Mouse (Mus musculus): ENCODE data around the gene Pde4b.

Gene Pde4b

DNA sequence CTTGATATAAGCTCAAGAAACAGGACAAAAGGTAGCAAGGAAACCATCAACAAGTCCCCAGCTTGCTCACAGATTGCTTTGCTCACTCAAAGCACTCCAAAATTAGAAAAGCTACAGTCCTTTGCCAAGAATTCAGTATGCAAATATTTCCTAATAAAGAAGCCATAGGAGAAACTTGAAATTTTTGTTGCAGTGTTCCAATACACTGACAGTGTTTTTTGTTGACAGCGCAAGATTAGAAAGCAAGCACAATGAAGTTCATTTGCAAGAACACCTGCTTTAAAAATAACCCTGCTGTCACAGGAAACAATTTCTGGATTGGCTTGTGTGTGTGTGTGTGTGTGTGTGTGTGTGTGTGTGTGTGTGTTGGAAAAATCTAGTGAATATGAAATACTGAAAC lies 311.2 kb downstream of the Pde4b start:
- DNase-seq (ENCODE audit: low read depth, low spot score) = no peak

DNA sequence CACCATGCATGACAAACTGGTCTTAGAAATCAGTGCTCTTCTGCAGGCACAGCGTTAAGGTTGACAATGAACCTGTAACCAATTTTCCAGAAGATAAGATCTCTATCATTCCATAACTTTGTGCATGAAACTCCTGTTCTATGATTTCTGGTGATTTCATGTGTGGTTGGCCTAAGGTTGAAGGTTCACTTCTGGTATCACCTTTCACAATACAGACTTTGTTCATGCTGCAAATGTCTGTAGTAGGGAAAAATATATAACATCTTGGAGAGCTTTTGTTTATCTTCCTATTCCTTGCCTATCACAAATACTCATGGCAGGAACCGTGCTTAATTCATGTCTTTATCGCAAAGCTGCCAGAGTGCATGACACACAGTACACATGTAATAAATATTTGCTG lies 319.5 kb downstream of the Pde4b start:
- DNase-seq (ENCODE audit: low read depth, low spot score) = no peak

DNA sequence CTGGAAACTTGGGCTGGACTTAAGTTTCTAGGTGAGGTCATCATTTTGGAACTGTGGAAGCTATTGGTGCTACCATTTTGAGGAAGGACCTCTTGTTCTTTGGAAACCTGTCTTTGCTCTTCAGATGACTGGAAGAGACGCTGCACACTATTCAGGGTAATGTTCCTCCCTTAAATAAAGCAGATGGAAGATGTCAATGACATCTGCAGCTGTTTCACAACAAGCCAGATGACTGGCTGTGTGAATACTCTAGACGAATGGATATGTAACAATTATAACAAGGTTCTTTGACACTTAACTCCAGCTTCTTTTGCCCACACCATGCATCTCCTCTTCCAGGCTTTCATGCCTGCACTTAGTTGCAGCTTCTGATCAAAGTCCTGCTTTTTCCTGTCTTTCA lies 320.8 kb downstream of the Pde4b start:
- no peak for DNase-seq (ENCODE audit: low read depth, low spot score)

DNA sequence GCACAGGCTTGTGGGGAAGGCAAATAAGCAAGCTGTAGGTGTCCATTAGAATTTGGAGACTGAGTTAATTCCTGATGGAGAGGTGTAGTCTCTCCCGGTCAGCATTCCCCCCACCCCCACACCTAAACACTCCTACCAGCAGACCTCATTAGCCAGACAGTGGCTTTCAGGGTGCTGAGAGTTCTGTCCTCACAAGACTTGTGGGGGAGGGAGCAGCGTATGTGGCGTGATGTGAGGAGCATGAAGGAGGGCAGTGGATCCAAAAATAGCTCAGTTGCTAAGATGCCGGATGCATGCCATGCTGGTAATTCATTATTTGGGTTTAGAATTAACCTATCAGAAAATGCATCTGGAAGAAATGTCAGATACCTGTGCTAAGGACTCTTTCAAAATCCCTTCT lies 321.6 kb downstream of the Pde4b start:
- no peak for DNase-seq (ENCODE audit: low read depth, low spot score)

DNA sequence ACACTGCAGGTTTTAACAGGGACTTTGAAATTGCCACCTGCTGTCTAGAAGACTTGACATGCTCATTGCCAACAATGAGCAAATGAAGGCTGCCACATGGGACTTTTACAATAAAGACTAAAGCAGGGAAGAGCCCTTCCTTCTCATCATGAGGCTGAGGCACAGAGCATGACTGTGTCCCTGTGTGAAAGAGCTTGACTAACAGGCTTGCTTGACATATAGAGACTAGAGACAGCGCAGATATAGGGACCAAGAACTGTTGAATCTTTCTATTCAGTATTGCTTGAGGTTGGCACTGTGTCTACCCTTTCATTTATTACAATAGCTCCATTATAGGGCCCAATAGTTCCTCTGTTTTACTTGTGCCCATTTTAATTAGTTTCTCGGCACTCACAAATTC lies 325.8 kb downstream of the Pde4b start:
- no peak for DNase-seq (ENCODE audit: low read depth, low spot score)

DNA sequence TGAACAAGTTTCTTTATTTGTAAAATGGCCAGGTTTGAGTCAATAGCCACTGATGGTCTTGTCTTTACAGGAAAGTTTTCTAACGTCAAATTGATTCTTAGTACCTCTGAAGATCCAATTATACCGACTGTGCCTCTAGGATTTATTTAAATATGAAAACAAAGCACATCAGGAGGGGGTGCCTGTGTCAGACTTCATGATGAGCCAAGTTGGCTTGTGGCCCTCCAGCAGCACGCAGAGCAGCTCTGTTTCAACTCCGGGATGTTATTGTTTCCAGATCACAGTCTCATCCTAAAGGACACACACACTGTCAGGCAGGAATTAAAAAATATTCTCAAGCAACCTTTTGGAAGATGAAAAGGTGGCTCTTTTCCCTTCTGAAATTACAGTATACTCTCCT lies 326.5 kb downstream of the Pde4b start:
- no peak for DNase-seq (ENCODE audit: low read depth, low spot score)

DNA sequence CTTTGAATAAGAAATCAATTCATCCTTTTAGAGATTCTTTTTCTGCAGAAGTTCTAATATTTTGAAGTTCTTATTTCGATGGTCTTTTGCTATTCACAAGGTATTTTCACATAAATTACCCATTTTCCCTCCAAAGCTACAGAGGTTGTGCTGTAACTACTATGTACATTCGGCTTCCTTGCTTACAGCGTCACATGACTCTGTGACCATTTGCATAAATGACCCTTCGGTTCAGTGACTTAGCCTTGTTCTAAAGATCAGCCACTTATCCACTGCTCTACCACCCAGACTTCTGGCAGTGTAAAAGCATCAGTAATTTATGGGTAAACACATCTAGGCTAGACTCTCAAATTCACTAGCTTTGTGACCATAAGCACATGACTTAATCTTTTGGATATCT lies 327.3 kb downstream of the Pde4b start:
- DNase-seq (ENCODE audit: low read depth, low spot score) = no peak

DNA sequence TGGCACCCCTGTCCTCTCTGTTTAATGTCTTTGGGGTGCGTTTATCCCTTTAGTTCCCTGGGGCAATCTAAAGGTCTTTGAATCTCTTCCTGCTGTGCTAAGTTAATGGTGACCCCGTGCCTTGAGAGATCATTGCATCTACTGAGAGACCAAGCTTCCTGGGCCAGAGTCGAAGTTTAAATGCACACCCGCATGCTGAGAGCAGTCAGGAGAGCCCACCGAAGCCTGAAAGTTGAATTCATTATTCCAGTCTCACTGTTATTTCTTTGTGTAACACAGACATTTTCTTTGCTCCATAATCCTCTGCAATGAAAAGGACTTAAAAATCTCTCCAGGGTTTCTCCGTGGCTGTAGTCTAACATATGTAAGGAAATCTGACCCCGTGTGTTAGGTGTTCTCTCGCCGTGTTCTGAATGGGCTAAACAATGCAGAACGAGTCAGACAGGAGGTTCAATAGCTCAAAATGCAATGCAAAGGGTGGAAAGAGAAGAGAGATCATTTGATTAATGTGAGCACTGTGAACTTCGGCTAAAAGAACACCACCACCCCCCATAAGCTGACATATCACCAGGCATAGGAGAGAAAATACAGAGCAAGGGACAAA lies 333.6 kb downstream of the Pde4b start:
- DNase-seq (ENCODE audit: low read depth, low spot score) = no peak

DNA sequence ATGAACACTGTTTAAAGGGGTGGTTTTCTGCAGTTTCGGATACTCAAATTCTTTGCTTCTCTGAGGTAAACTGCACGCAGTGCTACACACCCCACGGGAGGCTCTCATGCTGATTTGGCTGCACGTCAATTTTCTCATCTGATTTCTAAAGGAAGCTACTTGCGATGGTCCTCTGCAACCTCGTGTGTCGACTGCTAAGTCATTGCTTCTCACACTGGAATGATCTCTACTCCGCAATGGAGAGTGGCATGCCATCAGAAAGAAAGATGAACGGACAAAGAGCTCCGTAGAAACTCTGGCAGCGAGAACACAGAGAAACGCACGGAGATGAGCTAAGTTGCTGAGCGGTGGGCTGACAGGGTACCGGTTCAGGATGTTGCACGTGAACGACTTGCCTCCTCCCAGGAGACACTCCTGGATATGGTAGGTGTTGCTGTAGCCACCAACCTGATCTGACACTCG lies 334.1 kb downstream of the Pde4b start:
- no peak for DNase-seq (ENCODE audit: low read depth, low spot score)

DNA sequence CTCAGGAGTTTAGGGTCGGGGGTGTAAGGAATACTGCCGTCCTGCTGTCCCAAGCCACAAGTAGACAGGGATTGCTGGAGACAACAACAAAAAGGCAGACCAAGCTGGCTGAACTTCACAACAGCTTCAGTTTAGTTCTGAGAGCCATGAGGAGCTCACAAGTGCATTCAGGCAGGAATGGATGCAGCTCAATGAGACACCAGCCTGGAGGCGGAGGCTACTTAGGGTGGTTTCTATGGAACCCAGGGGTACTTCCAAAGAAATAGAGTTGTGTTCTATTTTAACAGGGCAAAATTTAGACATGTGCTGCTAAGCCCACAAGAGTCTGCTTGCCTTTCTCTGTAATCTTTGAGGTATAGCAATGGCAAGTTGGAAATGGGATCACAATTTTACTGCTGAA lies 336.8 kb downstream of the Pde4b start:
- DNase-seq (ENCODE audit: low read depth, low spot score) = no peak

DNA sequence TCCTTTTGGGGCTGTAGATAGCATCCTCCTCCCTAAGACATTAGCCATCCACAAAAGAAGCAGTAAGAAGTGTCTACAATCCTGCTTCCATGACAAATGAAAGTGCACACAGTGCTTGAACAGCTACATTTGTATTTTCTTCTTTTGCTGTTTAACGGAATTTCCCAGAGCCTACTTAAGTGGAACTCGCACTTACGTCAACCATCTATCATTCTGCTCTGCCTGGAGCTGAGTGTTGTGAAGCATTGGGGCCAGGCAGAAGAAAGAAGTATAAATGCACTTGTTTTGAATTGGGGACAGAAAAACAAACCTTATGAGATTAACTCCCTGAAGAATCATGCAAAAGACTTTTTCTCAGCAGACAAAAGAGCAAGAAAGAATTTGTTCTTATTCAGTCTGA lies 338.1 kb downstream of the Pde4b start:
- DNase-seq (ENCODE audit: low read depth, low spot score) = no peak

DNA sequence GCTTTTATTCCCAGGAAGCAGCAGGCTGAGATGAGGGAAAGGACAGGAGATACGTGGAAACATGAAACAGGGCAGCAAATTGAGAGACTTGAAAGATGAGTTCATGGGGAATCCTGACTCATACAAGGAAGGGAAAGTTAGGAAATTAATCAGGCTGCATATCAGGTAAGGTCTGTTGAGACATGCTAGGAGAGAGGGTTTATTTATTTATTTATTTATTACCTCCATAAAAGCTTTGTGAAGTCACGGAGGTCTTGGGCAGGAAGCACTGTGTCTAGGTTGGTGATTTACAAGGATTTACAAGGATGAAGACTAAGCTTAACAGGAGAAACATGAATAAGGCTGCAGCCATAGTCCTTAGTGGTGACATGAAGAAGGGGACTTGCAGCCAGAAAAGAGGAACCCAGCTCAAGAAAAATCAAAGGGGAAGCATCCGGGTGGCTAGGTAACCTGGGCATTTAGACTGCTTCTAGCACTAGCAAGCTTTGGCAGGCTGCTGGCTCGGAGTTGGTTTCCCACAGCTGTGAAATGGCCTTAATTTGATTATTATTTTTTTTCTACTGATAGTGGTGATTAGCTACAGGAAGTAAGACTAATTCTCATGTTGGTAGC lies 342.5 kb downstream of the Pde4b start:
- peak; percentile 29 for DNase-seq (ENCODE audit: low read depth, low spot score)

DNA sequence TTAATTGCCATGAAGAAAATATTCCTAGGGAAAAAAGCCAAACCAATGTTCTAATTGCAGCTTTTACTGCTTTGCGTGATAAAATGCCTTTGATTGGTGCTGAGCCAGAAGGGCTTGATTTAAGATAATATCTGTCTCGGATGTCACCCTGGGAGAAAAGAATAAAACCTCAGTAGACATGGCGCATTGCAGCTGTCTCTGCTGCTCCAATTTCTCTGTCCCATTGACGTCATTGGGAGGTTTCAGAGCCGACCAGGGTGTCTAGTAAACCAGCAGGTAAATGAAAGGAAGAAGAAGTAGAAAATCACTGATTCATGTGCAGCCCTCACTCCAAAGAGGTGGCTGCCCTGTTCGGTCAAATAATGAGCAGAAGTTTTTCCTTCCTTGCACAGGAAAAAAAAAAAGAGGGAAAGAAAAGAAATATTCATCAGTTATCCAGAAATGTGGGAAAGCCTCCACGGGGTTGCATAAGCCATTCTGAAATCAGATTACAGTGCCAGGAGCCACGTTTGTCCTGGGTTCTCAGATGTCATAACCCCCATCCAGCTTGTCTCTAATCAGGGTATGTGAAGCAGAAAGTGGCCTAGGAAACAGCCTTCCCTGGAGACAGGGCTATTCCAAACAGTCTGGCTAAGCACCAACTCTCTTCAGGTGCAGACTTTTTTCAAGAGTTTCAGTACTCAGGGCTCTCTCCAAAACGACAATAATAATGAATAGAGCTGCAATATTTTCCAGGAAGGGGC lies 344.9 kb downstream of the Pde4b start:
- no peak for DNase-seq (ENCODE audit: low read depth, low spot score)

DNA sequence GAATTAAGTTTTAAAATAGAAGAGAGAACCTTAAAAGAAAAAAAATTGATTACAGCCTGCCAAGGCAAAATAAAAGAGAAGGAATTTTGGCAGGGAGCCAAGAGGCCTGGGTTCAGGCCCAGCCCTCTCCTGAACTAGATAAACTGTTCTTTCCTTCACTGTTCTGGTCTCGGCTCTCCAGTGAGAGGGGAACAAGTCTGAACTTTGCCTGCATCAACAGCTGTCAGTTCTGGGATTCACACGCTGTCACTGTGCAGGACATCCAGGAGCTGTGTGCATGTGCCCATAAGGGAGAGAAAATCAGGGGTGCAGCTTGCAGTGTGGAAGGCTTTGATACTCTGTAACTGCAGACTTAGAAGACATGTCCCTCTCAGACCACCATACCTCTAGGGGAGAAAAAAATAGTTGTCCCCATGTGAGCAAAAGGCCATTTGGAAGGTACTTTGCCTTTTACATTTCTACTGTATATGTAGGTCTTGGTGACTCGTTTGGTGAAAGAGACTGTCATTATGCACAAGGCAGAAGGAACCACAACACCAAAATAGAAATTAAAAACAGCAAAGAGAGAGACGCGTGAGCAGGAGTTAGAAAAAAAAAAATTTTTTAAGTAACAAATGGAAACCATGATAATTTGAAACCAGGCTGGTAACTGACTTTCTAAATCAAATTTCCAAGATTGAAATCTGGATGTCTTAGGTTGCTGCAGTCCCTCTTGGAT lies 352.2 kb downstream of the Pde4b start:
- no peak for DNase-seq (ENCODE audit: low read depth, low spot score)

DNA sequence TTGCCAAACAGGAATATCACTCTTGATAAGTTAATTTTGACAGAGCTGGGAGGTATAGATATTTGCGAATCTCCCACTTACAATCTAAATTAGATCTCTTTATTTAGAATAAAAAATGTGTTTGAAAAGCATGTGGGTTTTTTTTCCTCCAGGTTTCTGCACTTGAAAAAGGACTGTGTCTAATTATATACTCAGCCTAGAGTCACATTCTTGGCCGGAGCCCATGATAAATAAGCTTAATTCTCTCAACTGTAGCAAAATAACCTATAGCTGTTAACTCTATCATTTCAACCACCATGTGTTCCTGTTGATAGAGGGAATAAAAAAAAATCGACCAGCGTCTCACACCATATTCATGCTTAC lies 352.8 kb downstream of the Pde4b start:
- DNase-seq (ENCODE audit: low read depth, low spot score) = no peak

DNA sequence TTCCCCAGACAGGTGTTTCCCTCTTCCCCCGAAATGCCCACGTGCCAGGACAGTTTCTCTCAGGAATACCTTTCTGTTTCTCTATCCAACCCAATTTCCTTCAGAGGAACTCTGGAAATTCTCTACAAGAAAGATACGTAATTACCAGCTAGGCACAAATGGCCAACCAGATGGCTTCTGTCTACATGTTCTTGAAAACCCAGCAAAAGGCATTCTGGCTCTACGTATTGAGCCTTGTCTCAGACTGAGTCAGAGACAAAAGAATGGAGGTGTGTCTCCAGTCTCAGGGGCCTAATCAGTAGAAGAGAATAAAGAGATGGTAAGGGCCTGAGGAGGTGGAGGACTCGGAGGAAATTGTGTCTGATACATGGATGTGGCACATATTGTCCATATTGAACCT lies 356.2 kb downstream of the Pde4b start:
- no peak for DNase-seq (ENCODE audit: low read depth, low spot score)

DNA sequence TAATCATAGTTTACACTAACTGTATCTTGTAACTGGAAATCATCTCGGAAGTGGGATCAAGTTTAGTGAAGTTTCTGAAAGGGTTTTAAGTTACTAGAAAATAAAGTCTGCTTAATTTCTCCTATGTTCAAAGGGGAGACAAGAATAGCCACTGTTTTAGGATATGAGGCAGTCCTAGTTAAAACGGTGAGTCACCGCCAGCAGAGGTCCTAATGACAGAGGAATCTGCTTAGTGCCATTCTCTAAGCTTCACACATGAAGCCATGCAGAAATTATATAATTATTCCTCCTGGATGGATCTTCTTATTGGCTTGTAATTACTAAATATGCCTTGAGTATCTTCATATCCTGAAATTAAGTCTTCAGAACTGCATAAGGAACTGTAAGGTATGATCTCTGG lies 357.2 kb downstream of the Pde4b start:
- no peak for DNase-seq (ENCODE audit: low read depth, low spot score)

DNA sequence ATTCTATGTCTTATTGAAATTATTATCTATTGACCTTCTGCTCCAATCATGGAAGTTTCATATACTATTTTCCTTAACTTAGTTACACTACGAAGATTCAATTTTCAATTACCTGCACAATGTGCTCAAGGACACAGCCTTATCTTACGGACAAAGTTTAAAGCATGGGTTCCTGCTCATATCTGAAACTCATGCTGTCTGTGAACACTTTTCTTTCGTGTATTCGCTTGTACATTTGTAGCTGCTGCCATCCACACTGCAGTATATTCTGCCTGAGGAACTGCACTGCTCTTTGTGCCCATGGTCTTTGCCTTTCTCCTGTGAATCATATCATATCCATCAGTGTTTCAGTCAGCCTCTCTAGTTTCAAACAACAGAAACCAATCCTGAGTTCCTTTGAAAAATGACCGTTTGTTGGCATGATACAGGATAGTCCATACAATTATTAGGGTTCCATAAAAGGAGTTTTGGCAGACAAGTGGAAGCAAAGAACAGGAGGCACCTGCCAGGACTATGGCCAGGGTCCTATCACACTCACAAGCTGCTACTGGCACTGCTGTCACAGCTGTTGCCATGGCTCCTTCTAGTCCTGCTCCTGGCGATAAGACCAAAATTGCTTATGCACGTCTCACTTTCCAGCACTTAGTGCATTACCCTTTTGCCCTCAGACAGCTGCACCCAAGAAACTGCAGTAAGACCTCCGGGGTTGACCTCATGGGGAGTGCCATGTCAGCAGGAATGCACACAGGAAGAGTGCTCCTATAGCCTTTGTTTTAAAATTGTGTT lies 359.0 kb downstream of the Pde4b start:
- no peak for DNase-seq (ENCODE audit: low read depth, low spot score)

DNA sequence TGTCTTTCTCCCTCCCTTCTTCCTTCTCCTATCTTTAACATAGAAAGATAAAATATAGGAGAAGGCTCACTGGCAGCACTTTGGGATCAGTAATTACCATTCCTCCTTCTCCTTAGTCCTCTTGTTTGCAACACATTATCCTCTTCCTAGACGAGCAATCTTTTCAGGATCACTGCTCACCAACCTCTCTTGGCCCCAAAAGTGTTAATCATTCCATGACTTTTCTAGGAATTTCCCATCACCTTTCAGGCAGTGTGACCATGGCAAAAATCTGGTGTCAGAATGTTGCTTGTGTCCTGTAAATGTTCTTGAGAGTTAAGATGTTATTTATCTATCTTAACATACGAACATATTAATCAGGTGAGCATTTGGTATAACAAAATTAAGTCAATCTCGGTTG lies 369.1 kb downstream of the Pde4b start:
- DNase-seq (ENCODE audit: low read depth, low spot score) = no peak

DNA sequence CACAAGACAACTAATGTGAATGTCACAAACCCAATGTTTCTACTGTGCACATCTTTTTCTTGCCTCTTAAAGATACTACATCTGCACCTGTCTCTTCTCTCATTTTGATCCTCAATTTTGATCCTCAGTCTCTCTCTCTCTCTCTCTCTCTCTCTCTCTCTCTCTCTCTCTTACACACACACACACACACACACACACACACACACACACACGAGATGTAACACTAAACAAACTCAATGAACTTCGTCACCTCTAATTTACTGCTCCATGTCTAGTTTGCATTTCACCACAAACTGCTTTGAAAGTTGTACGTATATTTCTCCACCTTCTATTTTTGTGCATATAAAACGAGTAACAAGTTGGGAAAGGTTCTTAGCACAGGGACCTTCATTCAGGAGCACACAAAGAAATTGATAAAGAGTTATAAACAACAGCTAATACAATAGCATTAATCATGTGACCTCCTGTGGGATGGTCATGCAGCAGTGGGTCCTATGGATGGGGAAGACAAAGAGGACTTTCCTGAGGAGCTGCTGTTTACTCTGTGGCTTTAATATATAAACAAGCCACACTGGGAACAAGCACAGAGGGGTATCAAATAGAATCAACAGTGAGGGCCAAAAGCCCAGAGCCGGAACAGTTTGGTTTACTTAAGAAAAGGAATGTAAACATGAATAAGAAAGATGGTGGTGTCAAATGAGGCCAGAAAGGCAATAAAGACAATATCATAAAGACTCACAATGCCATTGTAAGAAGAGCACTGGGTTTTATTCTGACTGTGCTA lies 372.1 kb downstream of the Pde4b start:
- DNase-seq (ENCODE audit: low read depth, low spot score) = no peak

DNA sequence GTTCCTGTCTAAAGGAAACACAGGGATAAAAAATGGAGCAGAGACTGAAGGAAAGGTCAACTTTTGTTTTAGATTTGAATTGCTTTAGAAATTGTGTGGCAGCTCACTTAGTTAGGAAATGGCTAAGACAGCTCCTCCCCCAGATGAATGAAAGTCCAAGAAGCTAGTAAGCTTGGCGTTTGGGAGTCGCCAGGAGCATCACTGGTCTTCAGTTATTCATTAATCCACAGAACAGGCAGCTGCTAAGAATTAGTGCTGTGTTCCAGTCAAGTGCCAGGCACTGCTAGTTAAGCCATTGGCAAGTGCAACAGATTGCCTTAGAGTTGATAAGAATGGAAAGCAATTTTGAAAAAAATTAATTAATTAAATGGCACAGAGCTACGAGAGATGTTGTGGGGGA lies 390.8 kb downstream of the Pde4b start:
- DNase-seq (ENCODE audit: low read depth, low spot score) = no peak

Measured in forelimb bud, embryonic 11.5 days (tissue).